ENCODE assay signal across 9 mouse cellular contexts in the genomic region with DNA sequence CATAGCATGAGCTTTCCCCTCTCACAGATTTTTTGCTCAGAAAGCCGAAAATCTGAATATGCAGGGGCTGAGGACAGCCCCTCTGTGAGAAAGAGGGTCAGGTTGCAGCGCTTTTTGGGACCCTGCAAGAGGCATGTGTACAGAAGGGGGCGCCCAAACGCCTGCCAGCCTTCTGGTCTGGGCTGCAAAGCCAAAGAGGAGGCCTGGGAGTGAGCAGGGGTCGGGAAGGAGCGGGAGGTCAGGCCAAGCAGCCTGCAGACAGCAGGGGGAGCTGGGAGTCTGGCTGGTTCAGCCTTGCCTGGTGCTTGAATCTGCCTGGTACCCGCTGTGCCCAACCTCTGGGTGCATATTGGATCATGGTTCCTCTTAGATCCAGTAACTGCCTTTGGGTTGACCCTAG. TPM values are rescaled to one million over a fixed set of nuclear protein-coding genes. Genes with fewer than 3 reads are reported as not detected.
DNase-seq lines count a peak whose midpoint lies in the region; ATAC-seq and TF ChIP-seq lines count a peak whose summit lies in the region.
"Had no signal": no experiment of that assay in that cellular context is flagged by ENCODE, and none has a peak within 500 bp of the region (broad histone marks: within the 10 kb centered on the region; RNA-seq: fewer than 3 reads in every experiment).

No protein-coding gene starts in this region.

- no peak overlapping the region for H3K4me3 ChIP-seq in heart, embryonic 13.5 days
- no peak overlapping the region for H3K4me3 ChIP-seq in liver, embryonic 14.5 days (ENCODE audit: insufficient read depth in 1 of 2, low read depth in 2 of 2, low read length in 2 of 2)

- TF ChIP-seq CTCF in liver, embryonic 14.5 days (IDR thresholded peaks at IDR 0.05; ENCODE audit: low read depth), result peak; percentile 72

- H3K4me2 ChIP-seq in heart, embryonic 13.5 days, result no peak overlapping the region
- no peak overlapping the region for H3K4me2 ChIP-seq in liver, embryonic 14.5 days (ENCODE audit: low read depth)

- 18% methylated on average over 7 of the region's 7 CpGs for WGBS in heart, embryonic 13.5 days
- 14% methylated on average over 7 of the region's 7 CpGs for WGBS in liver, embryonic 14.5 days (ENCODE audit: insufficient replicate concordance)

- H3K36me3 ChIP-seq in heart, embryonic 13.5 days, result no peaks in the 10 kb centered on the region
- H3K36me3 ChIP-seq in liver, embryonic 14.5 days (replicated peaks; ENCODE audit: control insufficient read depth, insufficient read depth, low read depth), result no peaks in the 10 kb centered on the region

- H3K4me1 ChIP-seq in heart, embryonic 13.5 days, result peaks cover 31% of the 10 kb centered on the region
- no peaks in the 10 kb centered on the region for H3K4me1 ChIP-seq in liver, embryonic 14.5 days (replicated peaks; ENCODE audit: control insufficient read depth in 2 of 2, insufficient read depth in 2 of 2, low read length in 1 of 2)

- H3K27me3 ChIP-seq in heart, embryonic 13.5 days (replicated peaks), result no peaks in the 10 kb centered on the region
- no peaks in the 10 kb centered on the region; the same call in 1 of the 2 replicates for H3K27me3 ChIP-seq in liver, embryonic 14.5 days (ENCODE audit: control insufficient read depth, insufficient read depth, low read length)

- no peaks in the 10 kb centered on the region for H3K9me3 ChIP-seq in heart, embryonic 13.5 days
- no peaks in the 10 kb centered on the region for H3K9me3 ChIP-seq in liver, embryonic 14.5 days (ENCODE audit: control insufficient read depth, low read length)

- H3K27ac ChIP-seq in heart, embryonic 13.5 days (replicated peaks), result no peak overlapping the region
- H3K27ac ChIP-seq in liver, embryonic 14.5 days, result no peak overlapping the region

- no peak overlapping the region for H3K9ac ChIP-seq in heart, embryonic 13.5 days
- no peak overlapping the region for H3K9ac ChIP-seq in liver, embryonic 14.5 days (replicated peaks)

- no peak for DNase-seq in heart, adult 11 months
- peak; percentile 59 for DNase-seq in urinary bladder, postnatal 14 days (ENCODE audit: low spot score)
- DNase-seq in urinary bladder, postnatal 10 days (ENCODE audit: low spot score), result no peak
- peak; percentile 59 for DNase-seq in fibroblast of lung, adult 2 months (ENCODE audit: low read depth)
- DNase-seq in liver, embryonic 14.5 days (ENCODE audit: low read depth in 3 of 3, low spot score in 3 of 3), result no peak
- DNase-seq in layer of hippocampus, adult 11-12 months (ENCODE audit: low spot score), result no peak
- no peak for DNase-seq in right cerebral cortex, postnatal 25 days

- TF ChIP-seq EP300 in liver, embryonic 14.5 days (IDR thresholded peaks at IDR 0.05; ENCODE audit: low read depth), result no peak

- peak; percentile 63; the same call in 1 of the 2 replicates for ATAC-seq in heart, embryonic 13.5 days (ENCODE audit: extremely low read depth, insufficient number of reproducible peaks, low FRiP score, low TSS enrichment)
- ATAC-seq in liver, embryonic 14.5 days (ENCODE audit: insufficient read depth), result no peak

RNA-seq across cellular contexts. Expression of a gene that starts 6.4 kb away (rescaled TPM):
- polyA plus RNA-seq in heart, embryonic 13.5 days (2015; fragmentation: Nextera tagmentation; extraction: Ambion mirVana), result 0.19 and 0.41 TPM in 2 replicates
- 0.03 and 0.57 TPM in 2 replicates for polyA plus RNA-seq in liver, embryonic 14.5 days (2012; rRNA removed)
- polyA plus RNA-seq in liver, embryonic 14.5 days (2014; fragmentation: Nextera tagmentation; extraction: Ambion mirVana), result not detected in 2 replicates
- polyA plus RNA-seq: neural tube, embryonic 14.5 days had no signal

RNA-seq across cellular contexts. Expression of a gene that starts 13.4 kb away (rescaled TPM):
- 34.8 and 41.9 TPM in 2 replicates for polyA plus RNA-seq in heart, embryonic 13.5 days (2015; fragmentation: Nextera tagmentation; extraction: Ambion mirVana)
- polyA plus RNA-seq in liver, embryonic 14.5 days (2012; rRNA removed), result 1.7 and 2.1 TPM in 2 replicates
- polyA plus RNA-seq in liver, embryonic 14.5 days (2014; fragmentation: Nextera tagmentation; extraction: Ambion mirVana), result 2.1 and 2.2 TPM in 2 replicates

RNA-seq across cellular contexts. Expression of a gene that starts 32.4 kb away (rescaled TPM):
- 51.0 and 54.6 TPM in 2 replicates for polyA plus RNA-seq in heart, embryonic 13.5 days (2015; fragmentation: Nextera tagmentation; extraction: Ambion mirVana)
- 13.3 TPM in 2 replicates for polyA plus RNA-seq in liver, embryonic 14.5 days (2012; rRNA removed)
- 13.2 and 15.2 TPM in 2 replicates for polyA plus RNA-seq in liver, embryonic 14.5 days (2014; fragmentation: Nextera tagmentation; extraction: Ambion mirVana)

RNA-seq across cellular contexts. Expression of a gene that starts 40.4 kb away (rescaled TPM):
- polyA plus RNA-seq in heart, embryonic 13.5 days (2015; fragmentation: Nextera tagmentation; extraction: Ambion mirVana), result 443 and 485 TPM in 2 replicates
- polyA plus RNA-seq in liver, embryonic 14.5 days (2012; rRNA removed), result 180 and 209 TPM in 2 replicates
- polyA plus RNA-seq in liver, embryonic 14.5 days (2014; fragmentation: Nextera tagmentation; extraction: Ambion mirVana), result 324 and 349 TPM in 2 replicates

RNA-seq across cellular contexts. Expression of a gene that starts 45.7 kb away (rescaled TPM):
- 2.3 TPM in 1 of 2 replicates, not detected in the other for polyA plus RNA-seq in heart, embryonic 13.5 days (2015; fragmentation: Nextera tagmentation; extraction: Ambion mirVana)
- polyA plus RNA-seq in liver, embryonic 14.5 days (2012; rRNA removed), result 0.66 TPM in 1 of 2 replicates, not detected in the other
- polyA plus RNA-seq in liver, embryonic 14.5 days (2014; fragmentation: Nextera tagmentation; extraction: Ambion mirVana), result 0.29 TPM in 1 of 2 replicates, not detected in the other

Comparison
In these comparisons a context has a peak if more than half of its experiments do, and no peak if none do; other contexts are left out.
1. DNase-seq: peak in urinary bladder, postnatal 14 days (single experiment) and fibroblast of lung, adult 2 months (single experiment); none in heart, adult 11 months (single experiment), urinary bladder, postnatal 10 days (single experiment), liver, embryonic 14.5 days (0 of 3), layer of hippocampus, adult 11-12 months (single experiment) and right cerebral cortex, postnatal 25 days (single experiment).
2. RNA of a gene that starts 13.4 kb away (polyA plus RNA-seq): 34.8 to 41.9 TPM in heart, embryonic 13.5 days; 1.7 to 2.2 TPM in liver, embryonic 14.5 days; every median in the first group is over 10 times any median in the second.